Mouse (Mus musculus) large intestine, adult 2 months (tissue): ENCODE measurements around the gene Grxcr1. TPM values are rescaled to one million over a fixed set of nuclear protein-coding genes. Genes with fewer than 3 reads are reported as not detected.

Experiments used
- DNase-seq: peaks from one replicate; pipeline ENCODE4 v3.0.0-alpha.2; 2012; ENCODE audit warnings: low read depth, low spot score
- WGBS: fragments of 180-500 bp; shearing (Covaris S2); methylation state at CpG from one replicate; pipeline ENCODE4 v1.1.7; 2018; 5-methylcytosine and 5-hydroxymethylcytosine counted together
- polyA plus RNA-seq: library from polyadenylated mRNA; depleted of rRNA; stranded (reverse); fragments of >200 nt; gene quantifications from 2 replicates; pipeline ENCODE4 v1.2.3, GENCODE M21; 2012

Grxcr1 gene
- polyA plus RNA-seq, 1 experiment: not detected

GRCm38 (mm10) chr5:68086535-68087098 is 55.0 kb downstream of the Grxcr1 start:
- no peak for DNase-seq
- WGBS: 65% methylated on average over 7 of the region's 7 CpGs

- 58% methylated on average over 3 of the region's 3 CpGs for WGBS
- DNase-seq: no peak
Observed at GRCm38 (mm10) chr5:68087174-68087573, 55.5 kb downstream of the Grxcr1 start.

GRCm38 (mm10) chr5:68093085-68093484 is 61.5 kb downstream of the Grxcr1 start:
- 71% methylated on average over 2 of the region's 2 CpGs for WGBS
- DNase-seq: no peak

- DNase-seq: no peak
- WGBS: 82% methylated on average over 5 of the region's 5 CpGs
Observed at GRCm38 (mm10) chr5:68097665-68098624, 66.3 kb downstream of the Grxcr1 start.

- 50% methylated on average over 6 of the region's 6 CpGs for WGBS
- no peak for DNase-seq
Observed at GRCm38 (mm10) chr5:68112430-68113036, 80.9 kb downstream of the Grxcr1 start.

GRCm38 (mm10) chr5:68120880-68121279 is 89.2 kb downstream of the Grxcr1 start:
- DNase-seq: no peak

GRCm38 (mm10) chr5:68122883-68123282 is 91.2 kb downstream of the Grxcr1 start:
- no peak for DNase-seq
- 80% methylated on average over 3 of the region's 3 CpGs for WGBS

More at GRCm38 (mm10) chr5:68120880-68121279, 89.2 kb downstream of the Grxcr1 start:
- 32% methylated on average over 2 of the region's 2 CpGs for WGBS

- 87% methylated on average over 1 of the region's 1 CpGs for WGBS
- DNase-seq: no peak
Observed at GRCm38 (mm10) chr5:68125478-68125877, 93.8 kb downstream of the Grxcr1 start.

- WGBS: 15% methylated on average over 4 of the region's 4 CpGs
- no peak for DNase-seq
Observed at GRCm38 (mm10) chr5:68128421-68128820, 96.8 kb downstream of the Grxcr1 start.

- WGBS: 51% methylated on average over 3 of the region's 3 CpGs
Observed at GRCm38 (mm10) chr5:68128821-68129608, 97.4 kb downstream of the Grxcr1 start.

GRCm38 (mm10) chr5:68146818-68147217 is 115.2 kb downstream of the Grxcr1 start:
- WGBS: 84% methylated on average over 1 of the region's 1 CpGs
- DNase-seq: no peak

More at GRCm38 (mm10) chr5:68128821-68129608, 97.4 kb downstream of the Grxcr1 start:
- DNase-seq: no peak

GRCm38 (mm10) chr5:68149946-68150345 is 118.3 kb downstream of the Grxcr1 start:
- WGBS: 50% methylated on average over 3 of the region's 3 CpGs
- no peak for DNase-seq

GRCm38 (mm10) chr5:68150347-68151043 is 118.9 kb downstream of the Grxcr1 start:
- DNase-seq: no peak
- 71% methylated on average over 4 of the region's 4 CpGs for WGBS

- WGBS: 49% methylated on average over 2 of the region's 2 CpGs
Observed at GRCm38 (mm10) chr5:68162503-68162902, 130.9 kb downstream of the Grxcr1 start.

GRCm38 (mm10) chr5:68165954-68166353 is 134.3 kb downstream of the Grxcr1 start:
- whole genome bisulfite sequencing: 60% methylated on average over 7 of the region's 7 CpGs

More at GRCm38 (mm10) chr5:68162503-68162902, 130.9 kb downstream of the Grxcr1 start:
- DNase-seq: no peak

More at GRCm38 (mm10) chr5:68165954-68166353, 134.3 kb downstream of the Grxcr1 start:
- no peak for DNase-seq
